Mouse (Mus musculus) Patski (cell line): ENCODE measurements at regions not wholly inside any gene's neighbourhood (a gene's known extent, or its start where the extent isn't known, plus 50 kb on each side); places are given as distances from the start of the nearest gene placed in this dataset.

ENCODE experiments used
- ATAC-seq: fragments of 100-300 bp; one replicate; pipeline ENCODE4 v1.8.0; 2021
- CTCF ChIA-PET: fragments of 350-600 bp; sonication (Branson Sonifier 250); formaldehyde crosslinking; loops from one replicate; lab custom pipeline; 2022; ENCODE audit warnings: inconsistent platforms; lab: Charles Lee
- POLR2A ChIA-PET: fragments of 350-600 bp; sonication (Branson Sonifier 250); formaldehyde crosslinking; loops from one replicate; lab custom pipeline; 2022; ENCODE audit warnings: antibody characterized with exemption, inconsistent platforms; lab: Charles Lee
- DNase-seq: peaks from one replicate; pipeline ENCODE4 v3.0.0-alpha.2; 2011; ENCODE audit warnings: low read depth, low spot score
- H3K27me3 ChIP-seq: fragments of 371-371 bp; one replicate; pipeline ENCODE4 v1.5.1; 2021
- CTCF ChIP-seq: fragments of 100-300 bp; IDR thresholded peaks from one replicate; pipeline ENCODE4 v1.5.1; 2021
- in situ Hi-C: fragments of 300-500 bp; cut with MboI; formaldehyde crosslinking; loops from 3 replicates; pipeline ENCODE4 v1.11.1; 2018; ENCODE audit warnings: low pct_unique_long_range_greater_than_20kb, mixed read lengths

DNA sequence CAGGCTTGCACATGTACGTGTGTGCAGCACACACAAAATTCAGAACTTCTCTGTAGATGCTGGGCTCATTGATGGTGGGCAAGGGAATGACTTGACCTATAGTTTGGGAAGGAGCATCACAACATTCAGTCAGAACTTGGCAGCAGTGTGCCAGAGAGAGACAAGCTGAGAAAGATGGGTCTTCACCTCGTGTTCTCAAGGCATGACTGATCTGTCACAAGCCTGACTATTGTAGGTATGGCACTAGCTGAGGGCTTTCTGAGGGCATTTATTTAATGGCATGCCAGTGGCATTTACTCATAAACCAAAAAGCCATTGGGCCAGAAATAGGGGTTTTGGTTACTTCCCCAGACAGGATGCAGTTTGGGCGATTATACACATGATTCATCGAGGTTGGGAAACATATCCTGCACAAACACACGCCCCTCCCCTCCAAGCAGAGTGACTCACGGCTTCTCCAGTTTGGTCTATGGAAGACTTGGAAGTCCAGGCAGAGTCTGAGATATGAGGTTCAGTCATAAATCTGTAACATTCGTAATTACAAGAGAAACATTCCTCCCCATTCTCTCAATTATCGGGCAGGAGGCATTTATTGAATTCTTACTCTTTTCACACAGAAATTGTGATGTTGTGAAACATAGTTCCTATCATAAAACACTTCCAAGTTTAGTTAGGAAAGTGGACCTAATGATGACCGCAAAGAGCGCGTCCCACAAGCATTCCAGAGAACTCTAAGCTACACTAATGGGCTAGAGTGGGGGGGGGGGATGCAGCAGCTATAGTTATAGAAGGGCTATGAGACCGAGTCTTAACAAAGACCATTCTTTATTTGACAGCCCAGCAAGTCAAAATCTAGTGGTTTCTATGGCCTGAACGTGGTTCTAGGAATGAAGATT is 318.6 kb upstream of the Ubash3b start:
- DNase-seq (peak; percentile 94), ATAC-seq (peak; percentile 95)
- POLR2A ChIA-PET = interaction anchor here (0.7 to 2.0 kb wide), 4 partner anchors 97 to 154 kb away, joined by 3 to 7 read pairs (median 4); no protein-coding TSS in a partner anchor
- no peak for TF ChIP-seq CTCF
- in situ Hi-C loops = loop anchor here (5.0 to 10.0 kb wide), 4 partner anchors 37 to 325 kb away; no protein-coding TSS in a partner anchor
- CTCF ChIA-PET = interaction anchor here (1.0 to 1.8 kb wide), 3 partner anchors 17 to 474 kb away, joined by 3 to 5 read pairs (median 4); no protein-coding TSS in a partner anchor
- no peaks in the 10 kb centered on the region for H3K27me3 ChIP-seq

GRCm38 (mm10) chr9:41479085-41479484 is 317.6 kb upstream of the Ubash3b start:
- no peak for DNase-seq
- H3K27me3 ChIP-seq = no peaks in the 10 kb centered on the region
- no peak for TF ChIP-seq CTCF
- CTCF ChIA-PET = interaction anchor here (1.0 kb wide), 1 partner anchor 475 kb away, joined by 4 read pairs; no protein-coding TSS in a partner anchor
- ATAC-seq = no peak
- in situ Hi-C loops = loop anchor here (5.0 kb wide), 2 partner anchors 103 to 258 kb away; no protein-coding TSS in a partner anchor
- POLR2A ChIA-PET = interaction anchor here (0.6 to 2.0 kb wide), 5 partner anchors 98 to 153 kb away, joined by 3 to 7 read pairs (median 3); no protein-coding TSS in a partner anchor

DNA sequence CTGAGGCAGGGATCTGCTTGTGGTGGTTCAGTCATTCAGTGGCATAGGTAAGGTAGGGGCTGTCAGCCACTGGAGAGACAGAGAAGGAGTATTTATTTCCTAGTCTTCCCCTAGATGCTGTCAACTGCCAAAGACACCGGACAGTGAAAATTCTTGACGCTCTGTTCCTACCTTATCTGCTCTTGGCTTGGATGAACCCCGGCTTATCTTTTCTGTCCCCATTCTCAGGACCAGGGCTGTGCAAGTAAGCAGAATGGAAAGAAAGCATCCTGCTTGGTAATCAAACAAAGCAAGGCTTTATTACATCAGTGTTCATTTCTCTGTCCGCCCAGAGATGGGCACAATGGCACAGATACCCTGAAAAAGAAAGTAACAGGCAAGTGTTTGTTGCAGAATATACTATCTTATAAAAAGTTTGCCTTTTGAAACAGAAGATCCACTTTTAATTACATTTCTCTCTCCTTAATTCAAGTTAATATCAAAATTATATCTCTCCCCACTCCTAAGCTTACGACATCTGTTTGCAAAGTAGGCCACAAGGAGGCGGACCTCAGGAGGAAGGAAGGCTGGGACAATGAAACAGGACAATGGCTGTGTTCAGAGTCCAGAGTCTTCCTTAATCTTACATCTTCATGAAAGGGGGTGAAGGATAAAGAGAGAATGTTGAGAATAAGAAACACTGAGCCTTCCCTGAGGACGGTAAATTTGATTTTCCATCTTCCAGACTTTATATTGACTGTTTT is 316.8 kb upstream of the Ubash3b start:
- POLR2A ChIA-PET = no interaction called here
- no peaks in the 10 kb centered on the region for H3K27me3 ChIP-seq
- ATAC-seq (no peak), DNase-seq (no peak)
- in situ Hi-C loops = loop anchor here (5.0 kb wide), 2 partner anchors 104 to 259 kb away; no protein-coding TSS in a partner anchor
- TF ChIP-seq CTCF = peak; percentile 20
- CTCF ChIA-PET = interaction anchor here (1.4 kb wide), 1 partner anchor 110 kb away, joined by 3 read pairs; no protein-coding TSS in a partner anchor

- no peak for TF ChIP-seq CTCF
- H3K27me3 ChIP-seq = no peaks in the 10 kb centered on the region
- DNase-seq = no peak
- CTCF ChIA-PET = interaction anchor here (0.7 to 3.6 kb wide), 9 partner anchors 9 to 476 kb away, joined by 3 to 32 read pairs (median 3); no protein-coding TSS in a partner anchor
- POLR2A ChIA-PET = interaction anchor here (0.6 to 2.8 kb wide), 5 partner anchors 38 to 478 kb away, joined by 3 to 23 read pairs (median 3); no protein-coding TSS in a partner anchor
- in situ Hi-C loops = loop anchor here (5.0 kb wide), 2 partner anchors 107 to 262 kb away; no protein-coding TSS in a partner anchor
- ATAC-seq = no peak
Observed at GRCm38 (mm10) chr9:41475326-41475725, 313.8 kb upstream of the Ubash3b start.

DNA sequence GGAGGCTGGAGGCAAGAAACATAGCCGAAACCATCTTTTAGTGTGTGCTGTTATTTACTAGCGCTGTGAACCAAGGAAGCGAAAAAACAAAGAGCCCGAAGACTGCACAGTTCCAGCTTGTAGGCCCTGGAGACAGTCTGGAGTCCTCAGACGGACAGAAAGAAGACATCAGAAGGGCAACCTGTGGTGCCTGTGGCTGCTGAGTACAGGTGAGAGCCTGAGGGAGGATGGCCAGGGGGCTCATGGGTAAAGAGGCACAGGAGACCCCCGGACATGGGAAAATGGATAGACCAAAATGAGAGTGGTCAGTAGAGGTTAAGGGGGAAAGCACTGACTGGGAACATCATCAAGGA is 313.4 kb upstream of the Ubash3b start:
- no peaks in the 10 kb centered on the region for H3K27me3 ChIP-seq
- ATAC-seq = peak; percentile 29
- ChIA-PET CTCF (interaction anchor here (1.1 to 3.6 kb wide), 7 partner anchors 9 to 477 kb away, joined by 3 to 32 read pairs (median 4); no protein-coding TSS in a partner anchor), POLR2A (interaction anchor here (0.6 to 2.8 kb wide), 6 partner anchors 38 to 478 kb away, joined by 3 to 23 read pairs (median 3); no protein-coding TSS in a partner anchor)
- no peak for TF ChIP-seq CTCF
- in situ Hi-C loops = loop anchor here (5.0 kb wide), 3 partner anchors 107 to 477 kb away; no protein-coding TSS in a partner anchor
- no peak for DNase-seq

- peak; percentile 98 for TF ChIP-seq CTCF
- DNase-seq (peak; percentile 41), ATAC-seq (peak; percentile 76)
- in situ Hi-C loops = loop anchor here (5.0 kb wide), 1 partner anchor 478 kb away; no protein-coding TSS in a partner anchor
- ChIA-PET CTCF (interaction anchor here (1.1 to 3.6 kb wide), 9 partner anchors 10 to 479 kb away, joined by 3 to 32 read pairs (median 4); no protein-coding TSS in a partner anchor), POLR2A (interaction anchor here (0.6 to 2.8 kb wide), 7 partner anchors 39 to 479 kb away, joined by 3 to 23 read pairs (median 3); no protein-coding TSS in a partner anchor)
- no peaks in the 10 kb centered on the region for H3K27me3 ChIP-seq
Observed at GRCm38 (mm10) chr9:41474244-41474944, 312.9 kb upstream of the Ubash3b start.

DNA sequence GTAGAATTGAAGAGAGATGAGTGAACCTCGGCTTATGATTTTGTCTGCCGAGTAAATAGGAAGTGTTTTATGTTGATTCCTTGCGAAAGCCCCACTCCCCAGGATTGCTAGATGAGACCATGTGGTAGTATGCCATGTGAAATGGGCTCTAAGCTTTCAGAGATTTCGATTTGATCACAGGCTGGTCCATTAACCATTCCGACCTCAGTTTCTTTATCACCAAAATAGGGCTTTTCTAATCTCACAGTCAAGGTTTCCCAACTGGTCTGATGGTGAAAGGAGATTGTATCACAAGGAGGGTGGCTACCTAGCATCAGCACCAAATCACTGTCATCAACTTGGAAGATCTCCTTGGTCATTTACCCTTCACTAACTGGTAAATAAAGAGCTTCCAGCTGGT is 312.0 kb upstream of the Ubash3b start:
- POLR2A ChIA-PET = interaction anchor here (1.5 kb wide), 1 partner anchor 477 kb away, joined by 4 read pairs; no protein-coding TSS in a partner anchor
- no peaks in the 10 kb centered on the region for H3K27me3 ChIP-seq
- TF ChIP-seq CTCF = no peak

DNA sequence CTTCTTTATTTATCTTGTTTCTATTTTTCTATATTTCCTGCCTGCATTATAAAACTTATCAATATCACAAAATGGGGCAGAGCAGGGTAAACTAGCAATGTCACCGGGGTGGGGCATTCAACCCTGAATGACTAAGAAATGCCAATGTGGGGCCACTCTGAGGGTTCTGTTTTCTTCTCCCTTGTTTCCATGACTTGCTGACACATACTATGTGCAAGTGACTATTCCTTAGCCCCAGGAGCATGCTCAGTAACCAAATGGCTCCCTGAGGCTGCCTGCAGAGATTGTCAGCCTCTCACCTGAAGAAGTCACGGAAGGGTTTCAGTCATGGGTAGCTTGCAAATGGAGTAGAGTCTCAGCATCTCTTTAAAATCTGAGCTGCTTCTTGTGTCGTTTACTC is 309.8 kb upstream of the Ubash3b start:
- POLR2A ChIA-PET = no interaction called here
- no peaks in the 10 kb centered on the region for H3K27me3 ChIP-seq
- no peak for ATAC-seq
- no peak for DNase-seq
- CTCF ChIA-PET = interaction anchor here (1.2 kb wide), 1 partner anchor 8 kb away, joined by 3 read pairs; no protein-coding TSS in a partner anchor
- TF ChIP-seq CTCF = no peak
- in situ Hi-C loops = loop anchor here (5.0 kb wide), 1 partner anchor 481 kb away; no protein-coding TSS in a partner anchor

More for the DNA sequence above, 312.0 kb upstream of the Ubash3b start:
- CTCF ChIA-PET = interaction anchor here (0.5 to 3.6 kb wide), 5 partner anchors 11 to 480 kb away, joined by 3 to 32 read pairs (median 7); no protein-coding TSS in a partner anchor
- DNase-seq (no peak), ATAC-seq (no peak)
- in situ Hi-C loops = loop anchor here (5.0 kb wide), 1 partner anchor 479 kb away; no protein-coding TSS in a partner anchor
